Mouse (Mus musculus): ENCODE results near the gene Fam192a. TPM values are rescaled to one million over a fixed set of nuclear protein-coding genes. Genes with fewer than 3 reads are reported as not detected.

The Fam192a gene
- 22.6 and 23.3 TPM in 2 replicates for polyA plus RNA-seq (2012; rRNA removed)

- WGBS, result under 1% methylated on average over 55 of the region's 55 CpGs
- DNase-seq (ENCODE audit: low read depth, low spot score), result peak; percentile 100
Measured at GRCm38 (mm10) chr8:94601607-94602385, at the start of gene Fam192a, which contains the start of gene Rspry1. Gene Fam192a (minus strand): TSS chr8:94601997. Gene Rspry1 (plus strand): TSS chr8:94601937.

DNA sequence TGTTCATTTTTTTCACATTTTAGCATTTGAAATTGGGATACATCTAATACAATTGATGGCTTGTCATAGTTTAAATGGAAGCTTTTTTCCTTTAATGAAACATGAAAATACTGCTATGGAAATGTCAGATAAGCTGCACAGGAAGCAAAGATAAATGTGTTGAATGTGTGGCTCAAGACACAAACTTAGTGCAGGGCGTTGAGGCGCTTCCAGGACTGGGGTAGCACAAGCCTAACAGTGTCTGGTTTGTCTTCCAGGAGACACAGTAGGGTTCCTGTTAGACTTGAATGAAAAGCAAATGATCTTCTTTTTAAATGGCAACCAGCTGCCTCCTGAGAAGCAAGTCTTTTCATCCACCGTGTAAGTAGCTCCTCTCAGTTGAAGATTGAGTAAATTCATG lies 47.7 kb upstream of the Fam192a start:
- WGBS, result 88% methylated on average over 3 of the region's 3 CpGs
- no peak for DNase-seq (ENCODE audit: low read depth, low spot score)

GRCm38 (mm10) chr8:94646165-94646564 lies 44.4 kb upstream of the Fam192a start:
- DNase-seq (ENCODE audit: low read depth, low spot score), result no peak
- WGBS, result 94% methylated on average over 3 of the region's 3 CpGs

GRCm38 (mm10) chr8:94645202-94645601 lies 43.4 kb upstream of the Fam192a start:
- 63% methylated on average over 1 of the region's 1 CpGs for WGBS
- no peak for DNase-seq (ENCODE audit: low read depth, low spot score)

- 84% methylated on average over 3 of the region's 3 CpGs for WGBS
- no peak for DNase-seq (ENCODE audit: low read depth, low spot score)
Measured at GRCm38 (mm10) chr8:94641938-94642337, 40.1 kb upstream of the Fam192a start.

DNA sequence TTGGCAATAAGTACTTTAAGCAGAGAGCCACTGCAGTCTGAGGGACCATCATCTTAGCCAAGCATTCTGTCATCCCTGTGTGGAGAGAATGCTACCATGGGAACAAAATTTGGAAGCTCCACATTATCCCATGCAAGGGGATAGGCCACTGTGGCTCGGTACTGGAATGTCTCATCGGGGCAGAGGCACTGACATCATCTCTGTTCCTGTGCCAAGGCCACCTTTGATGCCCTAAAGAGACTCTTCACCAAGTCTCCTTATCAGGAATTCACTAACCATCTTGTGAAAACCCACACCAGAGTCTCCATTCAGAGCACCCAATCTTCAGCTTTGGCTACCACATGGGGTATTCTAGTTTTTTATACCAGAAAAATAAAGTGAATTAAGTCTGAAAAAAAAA lies 39.4 kb upstream of the Fam192a start:
- 91% methylated on average over 2 of the region's 2 CpGs for WGBS
- no peak for DNase-seq (ENCODE audit: low read depth, low spot score)

DNA sequence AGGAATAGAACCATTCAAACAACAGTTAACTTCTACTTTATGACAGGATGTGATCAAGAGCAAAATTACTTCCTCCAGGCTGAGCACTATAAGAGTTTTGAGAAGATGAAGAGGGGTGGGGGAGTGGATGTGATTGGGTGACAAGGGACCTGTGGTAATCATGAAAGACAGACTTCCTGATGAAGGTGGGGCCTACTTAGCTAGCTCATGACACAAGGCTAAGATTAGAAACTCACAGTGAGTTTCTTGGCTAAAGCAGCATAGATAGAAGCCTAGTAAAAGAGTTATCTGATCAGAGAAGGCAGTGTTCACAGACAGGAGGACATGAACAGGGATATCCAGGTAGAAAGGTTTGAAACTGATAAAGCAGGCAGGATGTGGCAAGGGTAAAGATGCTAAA lies 32.4 kb upstream of the Fam192a start:
- peak; percentile 38 for DNase-seq (ENCODE audit: low read depth, low spot score)

DNA sequence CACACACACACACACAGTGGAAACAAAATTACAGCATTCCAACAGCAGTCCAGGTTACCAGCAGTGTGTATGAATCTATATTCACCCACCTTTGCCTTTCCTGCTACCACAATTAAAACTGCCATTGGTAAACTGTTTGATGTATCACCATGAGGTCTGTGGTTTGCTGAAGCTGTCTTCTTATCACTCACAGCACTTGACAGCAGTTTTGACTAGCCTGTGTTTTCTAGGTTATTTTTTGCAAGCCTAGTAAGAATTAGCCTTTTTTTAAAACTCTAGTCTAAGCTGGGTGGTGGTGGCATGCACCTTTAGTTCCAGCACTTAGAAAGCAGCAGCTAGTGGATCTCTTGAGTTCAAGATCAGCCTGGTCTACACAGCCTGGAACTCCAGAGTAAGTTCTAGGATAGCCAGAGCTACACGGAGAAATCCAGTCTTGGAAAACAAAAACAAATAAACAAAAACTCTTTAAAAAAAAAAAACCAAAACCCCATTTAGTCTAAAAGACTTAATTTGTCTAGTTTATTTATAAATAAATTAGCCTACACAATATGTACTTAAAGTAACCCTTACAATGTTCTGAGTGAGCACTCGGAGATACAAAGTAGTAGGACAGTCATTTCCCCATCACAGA lies 31.9 kb upstream of the Fam192a start:
- 42% methylated on average over 2 of the region's 2 CpGs for WGBS
- DNase-seq (ENCODE audit: low read depth, low spot score), result no peak

DNA sequence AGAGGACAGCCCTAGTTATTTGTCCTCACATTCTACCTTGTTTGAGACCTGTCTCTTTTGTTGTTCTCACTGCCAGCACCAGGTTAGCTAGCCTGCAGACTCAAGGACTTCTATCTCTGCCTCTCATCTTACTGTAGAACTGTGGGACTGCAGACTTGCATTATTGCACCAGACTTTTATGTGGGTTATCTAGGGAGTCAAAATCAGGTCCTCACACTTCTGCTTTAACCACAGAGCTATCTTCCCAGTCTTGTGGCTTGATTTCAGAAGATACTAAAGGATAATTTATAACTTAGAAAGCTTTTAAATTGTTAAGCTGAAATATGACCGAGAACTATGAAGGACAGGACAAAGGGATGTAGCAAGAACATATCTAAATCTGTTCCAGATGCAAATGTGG lies 23.1 kb upstream of the Fam192a start:
- WGBS, result 89% methylated on average over 1 of the region's 1 CpGs
- DNase-seq (ENCODE audit: low read depth, low spot score), result no peak

DNA sequence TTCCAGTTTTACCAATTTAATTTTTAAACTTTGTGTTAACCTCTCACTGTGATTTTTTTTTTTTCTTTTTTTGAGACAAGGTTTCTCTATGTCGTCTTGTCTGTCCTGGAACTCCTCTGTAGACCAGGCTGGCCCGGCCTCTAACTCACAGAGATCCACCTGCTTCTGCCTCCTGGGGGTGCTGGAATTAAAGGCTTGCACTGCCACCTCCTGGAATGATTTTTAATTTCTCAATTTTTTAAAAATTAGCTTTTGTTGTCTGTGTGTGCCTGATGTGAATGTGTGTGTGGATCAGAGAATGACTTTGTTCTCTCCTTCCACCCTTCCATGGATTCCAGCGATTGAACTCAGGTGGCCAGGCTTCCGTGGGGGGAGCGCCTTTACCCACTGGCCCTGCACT lies 5.3 kb upstream of the Fam192a start:
- DNase-seq (ENCODE audit: low read depth, low spot score), result no peak
- WGBS, result 94% methylated on average over 5 of the region's 5 CpGs

- WGBS, result 68% methylated on average over 2 of the region's 2 CpGs
- DNase-seq (ENCODE audit: low read depth, low spot score), result no peak
Measured at GRCm38 (mm10) chr8:94604030-94604429, 2.2 kb upstream of the Fam192a start.

GRCm38 (mm10) chr8:94602471-94603131 lies 804 bp upstream of the Fam192a start:
- 1% methylated on average over 31 of the region's 31 CpGs for WGBS
- DNase-seq (ENCODE audit: low read depth, low spot score), result no peak

DNA sequence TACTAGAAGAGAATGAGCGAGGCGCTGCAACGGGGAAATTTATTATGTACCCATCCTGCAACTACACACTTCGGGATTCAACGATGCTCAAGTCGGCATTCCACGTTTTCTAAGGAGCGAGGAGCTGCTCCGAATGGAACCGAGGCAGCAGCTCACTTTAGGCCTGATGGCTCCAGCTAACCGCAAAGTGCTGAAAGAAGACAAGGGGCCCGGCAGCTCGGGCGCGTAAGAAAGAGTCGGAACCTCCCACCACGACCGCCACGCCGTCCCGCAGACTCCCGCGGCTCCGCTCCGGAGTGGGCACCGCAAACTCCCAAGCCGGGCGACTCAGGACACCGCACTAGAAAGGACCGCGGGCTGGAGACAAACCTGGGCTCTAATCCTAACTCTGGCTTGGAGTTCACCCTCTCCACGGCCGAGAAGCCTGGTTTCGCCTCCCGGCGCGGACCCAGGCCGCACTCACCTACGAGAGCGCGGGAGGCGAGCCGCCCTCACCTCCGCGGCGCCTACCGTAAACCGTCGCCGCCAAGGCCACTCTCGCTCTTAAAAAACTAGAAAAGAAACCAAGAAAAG lies 677 bp downstream of the Fam192a start:
- WGBS, result under 1% methylated on average over 51 of the region's 51 CpGs
- DNase-seq (ENCODE audit: low read depth, low spot score), result no peak

- WGBS, result 5% methylated on average over 5 of the region's 5 CpGs
- DNase-seq (ENCODE audit: low read depth, low spot score), result no peak
Measured at GRCm38 (mm10) chr8:94600478-94600877, 1.3 kb downstream of the Fam192a start.

DNA sequence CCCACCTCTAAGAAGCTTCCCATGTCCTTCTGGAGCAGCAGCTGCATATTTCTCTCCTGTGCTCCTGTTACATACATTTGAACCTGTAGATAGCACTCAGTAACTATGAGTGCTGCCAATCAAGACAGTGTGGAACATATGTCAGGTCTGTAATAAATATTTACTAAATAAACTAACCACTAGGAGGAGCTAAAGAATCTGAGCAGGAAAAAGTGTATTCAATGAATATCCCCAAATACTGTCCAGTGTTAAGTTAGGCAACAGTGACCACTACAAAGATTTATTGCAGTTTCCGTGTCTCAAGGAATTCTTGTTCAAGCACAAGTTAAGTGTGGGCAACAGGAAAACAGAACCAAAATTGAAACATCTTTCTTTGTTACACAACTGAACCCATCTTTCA lies 7.6 kb downstream of the Fam192a start:
- DNase-seq (ENCODE audit: low read depth, low spot score), result no peak
- 26% methylated on average over 1 of the region's 1 CpGs for WGBS

- DNase-seq (ENCODE audit: low read depth, low spot score), result no peak
- WGBS, result 84% methylated on average over 4 of the region's 4 CpGs
Measured at GRCm38 (mm10) chr8:94591691-94592090, 10.1 kb downstream of the Fam192a start.

DNA sequence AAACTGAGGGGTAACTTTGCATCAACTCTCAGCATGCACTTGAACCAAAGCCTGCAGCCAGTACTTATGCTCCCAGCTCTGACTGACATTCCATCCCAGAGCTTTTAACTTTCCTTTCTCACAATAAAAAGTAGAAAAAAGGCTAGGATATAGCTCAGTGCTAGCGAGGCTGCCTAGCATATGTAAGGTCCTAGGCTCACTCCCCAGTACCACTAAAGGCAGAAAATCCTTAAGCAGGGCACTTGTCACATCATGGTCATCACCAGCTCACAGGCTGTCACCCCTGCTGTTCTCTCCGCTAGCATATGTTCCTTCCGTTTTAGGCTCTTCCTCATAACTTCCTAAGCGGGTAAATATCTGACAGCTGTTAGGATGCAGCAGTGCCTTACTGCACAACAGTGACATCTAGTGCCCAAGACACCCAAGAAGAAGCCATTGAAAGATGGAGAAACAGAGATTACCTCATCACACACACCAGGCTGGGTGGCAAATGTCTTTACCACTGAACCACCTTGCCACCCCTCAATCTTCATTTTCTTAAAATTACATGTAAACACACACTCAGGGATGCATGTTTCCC lies 17.5 kb downstream of the Fam192a start:
- 29% methylated on average over 4 of the region's 4 CpGs for WGBS
- no peak for DNase-seq (ENCODE audit: low read depth, low spot score)

GRCm38 (mm10) chr8:94582569-94582968 lies 19.2 kb downstream of the Fam192a start:
- 88% methylated on average over 6 of the region's 6 CpGs for WGBS
- DNase-seq (ENCODE audit: low read depth, low spot score), result no peak

- 79% methylated on average over 7 of the region's 7 CpGs for WGBS
- no peak for DNase-seq (ENCODE audit: low read depth, low spot score)
Measured at GRCm38 (mm10) chr8:94581820-94582483, 19.8 kb downstream of the Fam192a start.

- no peak for DNase-seq (ENCODE audit: low read depth, low spot score)
- 87% methylated on average over 4 of the region's 4 CpGs for WGBS
Measured at GRCm38 (mm10) chr8:94575148-94575547, 26.6 kb downstream of the Fam192a start.

All from large intestine, adult 2 months (tissue).